In the genomic region with DNA sequence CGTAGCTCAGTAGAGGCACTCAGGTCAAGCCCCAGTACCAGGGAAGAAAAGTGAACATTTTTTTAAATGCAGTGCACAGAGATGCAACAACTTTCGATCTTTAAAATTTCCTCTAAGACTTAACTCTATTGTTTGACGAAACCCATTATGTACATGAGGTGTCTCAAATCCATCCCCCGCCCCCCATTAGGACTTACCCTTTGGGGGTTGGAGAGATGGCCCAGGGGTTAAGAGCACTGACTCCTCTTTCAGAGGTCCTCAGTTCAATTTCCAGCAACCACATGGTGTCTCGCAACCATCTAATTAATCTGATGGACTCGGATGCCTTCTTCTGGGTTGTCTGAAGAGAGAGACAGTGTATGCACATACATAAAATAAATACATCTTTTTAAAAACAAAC, we compare ENCODE assay signal across 9 mouse cellular contexts. TPM values are rescaled to one million over a fixed set of nuclear protein-coding genes. Genes with fewer than 3 reads are reported as not detected.
DNase-seq lines count a peak whose midpoint lies in the region; ATAC-seq and TF ChIP-seq lines count a peak whose summit lies in the region.
"Had no signal": no experiment of that assay in that cellular context is flagged by ENCODE, and none has a peak within 500 bp of the region (broad histone marks: within the 10 kb centered on the region; RNA-seq: fewer than 3 reads in every experiment).

No protein-coding gene starts in this region.

- H3K79me2 ChIP-seq in macrophage (ENCODE audit: inconsistent target), result no peaks in the 10 kb centered on the region

- intact Hi-C loops in heart, postnatal 14 days (cut with DNase I), result no loop called here

- H3K4me2 ChIP-seq in heart, embryonic 16.5 days (ENCODE audit: low read depth, low read length), result peak overlapping the region; percentile 73
- H3K4me2 ChIP-seq in forebrain, embryonic 16.5 days (ENCODE audit: low read length), result peak overlapping the region; percentile 85

- no peak for TF ChIP-seq CTCF in G1E (IDR thresholded peaks at IDR 0.05; ENCODE audit: low read depth, low read length)

- H3K4me1 ChIP-seq in heart, embryonic 16.5 days (ENCODE audit: control insufficient read depth, insufficient read depth, low read length), result peaks cover 30% of the 10 kb centered on the region
- H3K4me1 ChIP-seq in G1E (ENCODE audit: insufficient read depth, low read depth, low read length), result peaks cover 9% of the 10 kb centered on the region
- peaks cover 27% of the 10 kb centered on the region for H3K4me1 ChIP-seq in forebrain, embryonic 16.5 days (replicated peaks; ENCODE audit: control insufficient read depth, insufficient read depth, low read length)

- peak overlapping the region; percentile 91 for H3K27ac ChIP-seq in heart, embryonic 16.5 days (ENCODE audit: low read length)
- peak overlapping the region; percentile 87; the same call in 1 of the 2 replicates for H3K27ac ChIP-seq in forebrain, embryonic 16.5 days (ENCODE audit: low read length)
- 0 out of 2 replicates have a peak overlapping the region, but pooled peaks have one; percentile 64 for H3K27ac ChIP-seq in macrophage

- no peaks in the 10 kb centered on the region for H3K36me3 ChIP-seq in heart, embryonic 16.5 days (ENCODE audit: control insufficient read depth, insufficient read depth)
- H3K36me3 ChIP-seq in G1E (replicated peaks), result peaks cover 4% of the 10 kb centered on the region
- no peaks in the 10 kb centered on the region for H3K36me3 ChIP-seq in forebrain, embryonic 16.5 days (ENCODE audit: control insufficient read depth, insufficient read depth)
- H3K36me3 ChIP-seq in macrophage (ENCODE audit: inconsistent target), result no peaks in the 10 kb centered on the region

- WGBS in heart, embryonic 16.5 days, result 14% methylated on average over 6 of the region's 6 CpGs
- 3% methylated on average over 6 of the region's 6 CpGs for WGBS in forebrain, embryonic 16.5 days
- WGBS in macrophage (ENCODE audit: missing documents), result 34% methylated on average over 6 of the region's 6 CpGs

- no peak for ATAC-seq in heart, embryonic 16.5 days (replicated peaks; ENCODE audit: extremely low read depth, insufficient read depth, low FRiP score)
- no peak for ATAC-seq in G1E (ENCODE audit: extremely low read depth, insufficient number of reproducible peaks, low FRiP score, poor library complexity, severe bottlenecking)
- ATAC-seq in forebrain, embryonic 16.5 days, result no peak

- DNase-seq in heart, postnatal 14 days, result no peak
- no peak for DNase-seq in G1E (ENCODE audit: low spot score)
- no peak for DNase-seq in adrenal gland, adult (ENCODE audit: inconsistent age in 2 of 2, low spot score in 1 of 2)
- DNase-seq in adrenal gland, adult 8-10 months, result no peak
- DNase-seq in urinary bladder, adult 2 months (ENCODE audit: low spot score), result no peak
- DNase-seq: thymus, postnatal 25 days had no signal

- H3K27me3 ChIP-seq in heart, embryonic 16.5 days (ENCODE audit: control insufficient read depth, insufficient read depth, low read length), result no peaks in the 10 kb centered on the region
- no peaks in the 10 kb centered on the region for H3K27me3 ChIP-seq in G1E (ENCODE audit: insufficient read depth, low read length)
- H3K27me3 ChIP-seq in forebrain, embryonic 16.5 days (replicated peaks; ENCODE audit: control insufficient read depth, insufficient read depth, low read length), result no peaks in the 10 kb centered on the region

- H3K9me3 ChIP-seq in heart, embryonic 16.5 days (replicated peaks; ENCODE audit: control insufficient read depth, low read length), result no peaks in the 10 kb centered on the region
- no peaks in the 10 kb centered on the region for H3K9me3 ChIP-seq in G1E (replicated peaks)
- no peaks in the 10 kb centered on the region for H3K9me3 ChIP-seq in forebrain, embryonic 16.5 days (ENCODE audit: control insufficient read depth, low read length)

- H3K4me3 ChIP-seq in heart, embryonic 16.5 days (ENCODE audit: low read length), result peak overlapping the region; percentile 70
- H3K4me3 ChIP-seq in G1E (ENCODE audit: low read depth, low read length) (peak overlapping the region; percentile 87), macrophage (ENCODE audit: inconsistent target) (peak overlapping the region; percentile 97)
- peak overlapping the region; percentile 96 for H3K4me3 ChIP-seq in forebrain, embryonic 16.5 days (replicated peaks; ENCODE audit: low read length)

- H3K9ac ChIP-seq in heart, embryonic 16.5 days (ENCODE audit: low read length), result peak overlapping the region; percentile 82
- H3K9ac ChIP-seq in forebrain, embryonic 16.5 days (replicated peaks; ENCODE audit: low read depth, low read length), result peak overlapping the region; percentile 80

RNA-seq across cellular contexts. Expression of gene Lrrc28, which starts 1.1 kb away (rescaled TPM):
- 10.8 and 13.0 TPM in 2 replicates for polyA plus RNA-seq in heart, embryonic 16.5 days (2015; fragmentation: Nextera tagmentation; extraction: Ambion mirVana)
- 10 to 100 TPM; 15.5 TPM for total RNA-seq in heart, postnatal 14 days (2021)
- total RNA-seq in G1E (2014; fragmentation: Nextera tagmentation), result 28.8 and 41.2 TPM in 2 replicates
- total RNA-seq in G1E (2017), result 9.3 and 16.6 TPM in 2 replicates
- 8.9 and 11.4 TPM in 2 replicates for polyA plus RNA-seq in G1E (2012)
- polyA plus RNA-seq in forebrain, embryonic 16.5 days (2015; fragmentation: Nextera tagmentation; extraction: Ambion mirVana), result 31.9 and 34.3 TPM in 2 replicates
- 10 to 100 TPM in 14 of 26 experiments, 1 to 10 TPM in 12; 1.4 to 27.3 (median 10.7) TPM for total RNA-seq in macrophage (2018; cell fraction: chromatin; rRNA removed)
- 10 to 100 TPM in 1 of 26 experiments, 1 to 10 TPM in 25; 3.8 to 10.8 (median 6.8) TPM for total RNA-seq in macrophage (2018; cell fraction: cytosol; rRNA removed)
- 10 to 100 TPM in 8 of 26 experiments, 1 to 10 TPM in 18; 1.7 to 20.6 (median 6.1) TPM for total RNA-seq in macrophage (2018; cell fraction: nucleus; rRNA removed)
- polyA plus RNA-seq in macrophage (2018), result 5.5 to 7.3 TPM (median 5.5 TPM) in 3 replicates
- 10 to 100 TPM; 24.7 to 32.5 (median 27.5) TPM for total RNA-seq in adrenal gland, adult 8-10 months (2022)
- polyA plus RNA-seq in urinary bladder, adult 2 months (2012; rRNA removed), result 36.5 and 38.5 TPM in 2 replicates

RNA-seq across cellular contexts. Expression of gene Ttc23, which starts 1.1 kb away (rescaled TPM):
- 17.5 and 18.1 TPM in 2 replicates for polyA plus RNA-seq in heart, embryonic 16.5 days (2015; fragmentation: Nextera tagmentation; extraction: Ambion mirVana)
- total RNA-seq in heart, postnatal 14 days (2021), result 10 to 100 TPM; 21.9 to 22.0 TPM
- total RNA-seq in G1E (2014; fragmentation: Nextera tagmentation) (1.1 and 3.3 TPM in 2 replicates), G1E (2017) (0.70 and 3.9 TPM in 2 replicates)
- polyA plus RNA-seq in G1E (2012) (0.03 and 0.07 TPM in 2 replicates), macrophage (2018) (0.52 to 1.0 TPM (median 0.84 TPM) in 3 replicates)
- 8.4 and 10.6 TPM in 2 replicates for polyA plus RNA-seq in forebrain, embryonic 16.5 days (2015; fragmentation: Nextera tagmentation; extraction: Ambion mirVana)
- 10 to 100 TPM in 6 of 26 experiments, 1 to 10 TPM in 19, under 1 TPM in 1; 0.34 to 22.6 (median 7.0) TPM for total RNA-seq in macrophage (2018; cell fraction: chromatin; rRNA removed)
- 1 to 10 TPM in 12 of 26 experiments, under 1 TPM in 14; 0.30 to 2.4 (median 0.94) TPM for total RNA-seq in macrophage (2018; cell fraction: cytosol; rRNA removed)
- total RNA-seq in macrophage (2018; cell fraction: nucleus; rRNA removed), result 10 to 100 TPM in 2 of 26 experiments, 1 to 10 TPM in 22, under 1 TPM in 2; 0.29 to 13.9 (median 3.6) TPM
- 10 to 100 TPM; 41.4 to 55.0 (median 44.1) TPM for total RNA-seq in adrenal gland, adult 8-10 months (2022)
- 15.3 and 21.1 TPM in 2 replicates for polyA plus RNA-seq in urinary bladder, adult 2 months (2012; rRNA removed)
